Mouse (Mus musculus) kidney, adult 2 months (tissue): Measurements from ENCODE around the gene Gm5460. TPM values are rescaled to one million over a fixed set of nuclear protein-coding genes. Genes with fewer than 3 reads are reported as not detected.
A peak's percentile ranks its signal among the peaks of the same experiment; 100 is the strongest.

Experiments used
- DNase-seq: peaks from one replicate; pipeline ENCODE4 v3.0.0; 2021
- H3K27ac ChIP-seq: fragments of 200-500 bp; 2 replicates; pipeline ENCODE4 v1.5.1; 2012; ENCODE audit warnings: low read depth, low read length, control low read depth, inconsistent platforms; ENCODE audit not compliant: insufficient read depth
- H3K27me3 ChIP-seq: fragments of 200-500 bp; replicated peaks from 2 replicates; pipeline ENCODE4 v1.6.1; 2012; ENCODE audit warnings: mild to moderate bottlenecking, moderate library complexity, low read length, inconsistent platforms; ENCODE audit not compliant: control insufficient read depth, insufficient read depth
- H3K36me3 ChIP-seq: fragments of 200-500 bp; 2 replicates; pipeline ENCODE4 v1.6.1; 2012; ENCODE audit warnings: mild to moderate bottlenecking, moderate library complexity, low read length, inconsistent platforms; ENCODE audit not compliant: control insufficient read depth, insufficient read depth
- H3K4me1 ChIP-seq: fragments of 200-500 bp; 2 replicates; pipeline ENCODE4 v1.6.1; 2011; ENCODE audit warnings: low read length; ENCODE audit not compliant: control insufficient read depth, insufficient read depth
- H3K4me3 ChIP-seq: fragments of 200-500 bp; 2 replicates; pipeline ENCODE4 v1.5.1; 2011; ENCODE audit warnings: mild to moderate bottlenecking, low read depth, low read length, control low read depth; ENCODE audit not compliant: insufficient read depth
- CTCF ChIP-seq: fragments of 200-500 bp; conservative IDR thresholded peaks from 2 replicates; pipeline ENCODE4 v1.5.1; 2011; ENCODE audit warnings: low read depth, mild to moderate bottlenecking, control low read depth, low read length, moderate library complexity, mixed read lengths; ENCODE audit not compliant: insufficient read depth, insufficient read length
- POLR2A ChIP-seq: fragments of 200-500 bp; IDR thresholded peaks from one replicate; pipeline ENCODE4 v1.6.1; 2011; ENCODE audit warnings: low read depth, low read length, control low read depth
- WGBS: fragments of 180-500 bp; shearing (Covaris S2); methylation state at CpG from one replicate; pipeline ENCODE4 v1.1.7; 2018; 5-methylcytosine and 5-hydroxymethylcytosine counted together
- polyA plus RNA-seq: library from polyadenylated mRNA; depleted of rRNA; stranded (reverse); fragments of >200 nt; gene quantifications from 2 replicates; pipeline ENCODE4 v1.2.3, GENCODE M21; 2012

Gene Gm5460
- polyA plus RNA-seq, 1 experiment, result not detected

GRCm38 (mm10) chr14:34071665-34072064 is 55.1 kb downstream of the Gm5460 start:
- H3K27me3 ChIP-seq, result no peaks in the 10 kb centered on the region
- TF ChIP-seq CTCF (no peak), POLR2A (no peak)
- WGBS, result 84% methylated on average over 6 of the region's 6 CpGs
- no peaks in the 10 kb centered on the region for H3K36me3 ChIP-seq
- no peak overlapping the region for H3K27ac ChIP-seq
- no peak for DNase-seq
- no peaks in the 10 kb centered on the region for H3K4me1 ChIP-seq
- no peak overlapping the region for H3K4me3 ChIP-seq

- TF ChIP-seq CTCF (no peak), POLR2A (no peak)
- DNase-seq, result peak; percentile 21
- no peaks in the 10 kb centered on the region for H3K4me1 ChIP-seq
- no peak overlapping the region for H3K4me3 ChIP-seq
- no peaks in the 10 kb centered on the region for H3K36me3 ChIP-seq
- WGBS, result 27% methylated on average over 4 of the region's 4 CpGs
- H3K27me3 ChIP-seq, result no peaks in the 10 kb centered on the region
- no peak overlapping the region for H3K27ac ChIP-seq
These were observed 58.8 kb downstream of the Gm5460 start for GRCm38 (mm10) chr14:34075346-34075745.

GRCm38 (mm10) chr14:34077222-34077621 is 60.7 kb downstream of the Gm5460 start:
- Histone ChIP-seq H3K27ac (no peak overlapping the region), H3K27me3 (no peaks in the 10 kb centered on the region), H3K36me3 (no peaks in the 10 kb centered on the region), H3K4me1 (no peaks in the 10 kb centered on the region), H3K4me3 (no peak overlapping the region)
- 78% methylated on average over 5 of the region's 5 CpGs for WGBS
- DNase-seq, result no peak
- TF ChIP-seq CTCF (no peak), POLR2A (no peak)

- Histone ChIP-seq H3K27me3 (no peaks in the 10 kb centered on the region), H3K36me3 (no peaks in the 10 kb centered on the region), H3K27ac (no peak overlapping the region), H3K4me3 (no peak overlapping the region), H3K4me1 (no peaks in the 10 kb centered on the region)
- WGBS, result 69% methylated on average over 4 of the region's 4 CpGs
- DNase-seq, result no peak
- TF ChIP-seq CTCF (no peak), POLR2A (no peak)
These were observed 61.7 kb downstream of the Gm5460 start for GRCm38 (mm10) chr14:34078293-34078692.

GRCm38 (mm10) chr14:34080321-34080997 is 63.9 kb downstream of the Gm5460 start:
- peak; percentile 65 for DNase-seq
- Histone ChIP-seq H3K36me3 (no peaks in the 10 kb centered on the region), H3K4me1 (no peaks in the 10 kb centered on the region), H3K27ac (no peak overlapping the region), H3K4me3 (no peak overlapping the region), H3K27me3 (no peaks in the 10 kb centered on the region)
- TF ChIP-seq CTCF (peak; percentile 90), POLR2A (no peak)
- 14% methylated on average over 11 of the region's 11 CpGs for WGBS

- no peak for TF ChIP-seq POLR2A
- no peak for TF ChIP-seq CTCF
- DNase-seq, result peak; percentile 6
- WGBS, result 38% methylated on average over 4 of the region's 4 CpGs
- Histone ChIP-seq H3K36me3 (no peaks in the 10 kb centered on the region), H3K4me1 (no peaks in the 10 kb centered on the region), H3K27ac (no peak within 1 kb of the TSS), H3K4me3 (no peak within 1 kb of the TSS), H3K27me3 (no peaks in the 10 kb centered on the region)
These were observed 69.2 kb downstream of the Gm5460 start, which contains the start of gene Anxa8 for GRCm38 (mm10) chr14:34085731-34086130. Gene Anxa8, plus strand, starts transcription at chr14:34085981.

- no peaks in the 10 kb centered on the region for H3K4me1 ChIP-seq
- 67% methylated on average over 4 of the region's 4 CpGs for WGBS
- no peaks in the 10 kb centered on the region for H3K36me3 ChIP-seq
- TF ChIP-seq POLR2A (no peak), CTCF (no peak)
- no peak overlapping the region for H3K4me3 ChIP-seq
- H3K27ac ChIP-seq, result no peak overlapping the region
- H3K27me3 ChIP-seq, result no peaks in the 10 kb centered on the region
- no peak for DNase-seq
These were observed 70.2 kb downstream of the Gm5460 start for GRCm38 (mm10) chr14:34086806-34087205.
